Mouse (Mus musculus) forebrain, embryonic 15.5 days (tissue): ENCODE measurements around the gene Kirrel3. TPM values are rescaled to one million over a fixed set of nuclear protein-coding genes. Genes with fewer than 3 reads are reported as not detected.

Experiments used
- ATAC-seq: fragments of 200-750 bp; cut with Nextera tagmentation; replicated peaks from 2 replicates; pipeline ENCODE4 v1.8.0; 2017; ENCODE audit warnings: mild to moderate bottlenecking, moderate TSS enrichment, moderate library complexity
- H3K27ac ChIP-seq: fragments of 300-500 bp; sonication (generic); replicated peaks from 2 replicates; pipeline ENCODE4 v1.5.1; 2015; ENCODE audit warnings: mild to moderate bottlenecking, inconsistent platforms
- H3K27me3 ChIP-seq: fragments of 300-500 bp; sonication (generic); 2 replicates; pipeline ENCODE4 v1.6.1; 2015; ENCODE audit warnings: inconsistent platforms
- H3K36me3 ChIP-seq: fragments of 300-500 bp; sonication (generic); 2 replicates; pipeline ENCODE4 v1.6.1; 2015; ENCODE audit warnings: mild to moderate bottlenecking, inconsistent platforms
- H3K4me1 ChIP-seq: fragments of 300-500 bp; sonication (generic); 2 replicates; pipeline ENCODE4 v1.6.1; 2015; ENCODE audit warnings: inconsistent platforms
- H3K4me2 ChIP-seq: fragments of 300-500 bp; sonication (generic); replicated peaks from 2 replicates; pipeline ENCODE4 v1.6.1; 2015; ENCODE audit warnings: mild to moderate bottlenecking, inconsistent platforms
- H3K4me3 ChIP-seq: fragments of 300-500 bp; sonication (generic); 2 replicates; pipeline ENCODE4 v1.5.1; 2015; ENCODE audit warnings: mild to moderate bottlenecking, inconsistent platforms
- H3K9ac ChIP-seq: fragments of 300-500 bp; sonication (generic); replicated peaks from 2 replicates; pipeline ENCODE4 v1.6.1; 2015; ENCODE audit warnings: mild to moderate bottlenecking, inconsistent platforms
- H3K9me3 ChIP-seq: fragments of 300-500 bp; sonication (generic); 2 replicates; pipeline ENCODE4 v1.6.1; 2016; ENCODE audit warnings: inconsistent platforms
- WGBS: fragments of 180-500 bp; shearing (Covaris S2); methylation state at CpG from one replicate; pipeline ENCODE4 v1.1.7; 2015; ENCODE audit warnings: mixed read lengths; 5-methylcytosine and 5-hydroxymethylcytosine counted together
- polyA plus RNA-seq: library from polyadenylated mRNA; unstranded; fragments of >200 nt; fragmentation: Nextera tagmentation; extraction: Ambion mirVana; gene quantifications from 2 replicates; pipeline ENCODE4 v1.2.1, GENCODE M21; 2015

Kirrel3 gene
- polyA plus RNA-seq, 1 experiment from 2014 or later, result 48.1 TPM

DNA sequence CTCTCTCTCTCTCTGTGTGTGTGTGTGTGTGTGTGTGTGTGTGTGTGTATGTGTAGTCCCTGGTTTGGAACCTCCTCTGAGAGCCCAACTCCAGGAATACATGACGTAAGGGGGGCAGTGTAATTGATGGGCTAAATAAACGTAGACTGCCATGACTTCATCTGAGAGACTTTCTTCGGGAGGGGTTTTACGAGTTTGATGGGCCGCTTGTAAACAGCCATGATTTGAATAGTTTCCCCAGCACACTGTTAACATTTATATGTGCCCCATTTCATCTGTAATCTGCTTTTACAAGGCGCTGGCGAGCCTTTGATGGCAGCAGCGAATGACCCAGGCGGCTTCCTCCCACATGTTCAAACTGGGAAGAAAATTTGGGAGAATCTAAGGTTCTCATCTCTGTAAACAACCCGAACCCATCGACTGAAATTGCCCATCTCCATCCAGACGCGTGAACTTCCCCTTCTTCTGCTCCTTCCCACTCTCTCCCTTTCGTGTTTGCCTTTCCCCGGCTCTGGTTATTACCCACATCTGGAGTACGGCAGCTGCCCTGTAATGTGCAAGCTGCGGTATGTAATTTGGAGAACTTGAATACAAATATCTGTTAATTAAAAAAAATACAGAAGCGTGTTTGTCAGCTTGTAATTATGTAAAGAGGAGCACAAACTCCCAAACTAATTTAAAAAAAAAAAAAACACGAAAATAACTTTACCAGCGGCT lies 34.7 kb downstream of the Kirrel3 start:
- no peak for ATAC-seq
- Histone ChIP-seq H3K27me3 (no peaks in the 10 kb centered on the region), H3K4me1 (no peaks in the 10 kb centered on the region), H3K36me3 (no peaks in the 10 kb centered on the region), H3K9me3 (no peaks in the 10 kb centered on the region), H3K9ac (no peak overlapping the region), H3K4me3 (no peak overlapping the region), H3K27ac (no peak overlapping the region), H3K4me2 (no peak overlapping the region)
- 74% methylated on average over 20 of the region's 20 CpGs for WGBS

DNA sequence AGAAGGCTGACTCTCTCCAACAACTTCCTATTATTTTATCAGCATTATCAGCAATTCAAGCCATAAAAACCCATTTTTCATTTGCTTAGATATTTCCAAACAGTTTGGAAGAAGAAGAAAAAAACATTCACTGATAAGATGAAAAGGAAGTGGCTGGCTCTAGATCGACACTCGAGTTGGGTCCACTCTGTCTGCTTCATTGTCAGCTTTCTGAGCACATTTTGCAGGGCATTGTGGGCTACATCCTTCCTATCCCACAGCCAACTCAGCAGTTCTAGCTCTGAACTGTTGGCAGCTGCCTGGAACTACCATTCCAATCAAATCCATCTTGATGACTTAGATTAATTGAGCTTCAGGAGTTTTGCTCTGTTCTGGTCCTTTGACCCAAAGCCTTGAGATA lies 40.0 kb downstream of the Kirrel3 start:
- no peak overlapping the region for H3K4me3 ChIP-seq
- WGBS, result 83% methylated on average over 2 of the region's 2 CpGs
- no peaks in the 10 kb centered on the region for H3K36me3 ChIP-seq
- H3K4me1 ChIP-seq, result no peaks in the 10 kb centered on the region
- no peak overlapping the region for H3K27ac ChIP-seq
- no peak overlapping the region for H3K9ac ChIP-seq
- no peak for ATAC-seq
- H3K9me3 ChIP-seq, result no peaks in the 10 kb centered on the region
- H3K4me2 ChIP-seq, result no peak overlapping the region
- H3K27me3 ChIP-seq, result no peaks in the 10 kb centered on the region

GRCm38 (mm10) chr9:34538591-34539335 lies 53.1 kb downstream of the Kirrel3 start:
- Histone ChIP-seq H3K9ac (no peak overlapping the region), H3K4me1 (no peaks in the 10 kb centered on the region), H3K27ac (no peak overlapping the region), H3K4me2 (no peak overlapping the region), H3K4me3 (no peak overlapping the region), H3K36me3 (no peaks in the 10 kb centered on the region), H3K9me3 (no peaks in the 10 kb centered on the region), H3K27me3 (no peaks in the 10 kb centered on the region)
- ATAC-seq, result no peak
- 71% methylated on average over 7 of the region's 7 CpGs for WGBS

DNA sequence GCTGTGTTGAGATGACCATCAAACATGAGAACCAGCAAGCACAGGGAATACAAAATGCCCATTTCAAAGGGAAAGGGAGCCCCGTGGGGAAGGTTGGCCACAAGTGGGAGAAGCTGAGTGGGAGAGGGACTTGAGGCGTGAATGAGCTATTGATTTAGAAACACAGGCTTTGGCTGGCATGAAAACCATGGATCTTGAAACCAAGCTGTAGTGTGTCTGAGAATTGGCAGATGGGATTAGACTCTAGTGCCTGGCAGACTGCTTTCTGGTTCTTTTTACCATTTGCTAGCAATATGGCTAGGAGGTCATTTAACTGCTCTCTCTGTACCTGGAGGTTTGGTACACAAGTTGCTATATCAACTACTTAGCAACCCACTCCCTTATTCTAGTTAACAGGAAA lies 56.2 kb downstream of the Kirrel3 start:
- WGBS, result 39% methylated on average over 2 of the region's 2 CpGs
- ATAC-seq, result no peak
- Histone ChIP-seq H3K9ac (no peak overlapping the region), H3K4me1 (no peaks in the 10 kb centered on the region), H3K4me3 (no peak overlapping the region), H3K9me3 (no peaks in the 10 kb centered on the region), H3K27ac (no peak overlapping the region), H3K27me3 (no peaks in the 10 kb centered on the region), H3K4me2 (no peak overlapping the region), H3K36me3 (no peaks in the 10 kb centered on the region)

- no peak overlapping the region for H3K4me2 ChIP-seq
- H3K27ac ChIP-seq, result no peak overlapping the region
- H3K4me3 ChIP-seq, result no peak overlapping the region
- WGBS, result 29% methylated on average over 2 of the region's 2 CpGs
- H3K27me3 ChIP-seq, result no peaks in the 10 kb centered on the region
- ATAC-seq, result no peak
- H3K9ac ChIP-seq, result no peak overlapping the region
- H3K4me1 ChIP-seq, result peaks cover 30% of the 10 kb centered on the region
- H3K36me3 ChIP-seq, result no peaks in the 10 kb centered on the region
- H3K9me3 ChIP-seq, result no peaks in the 10 kb centered on the region
Observed at GRCm38 (mm10) chr9:34555699-34556098, 70.0 kb downstream of the Kirrel3 start.

DNA sequence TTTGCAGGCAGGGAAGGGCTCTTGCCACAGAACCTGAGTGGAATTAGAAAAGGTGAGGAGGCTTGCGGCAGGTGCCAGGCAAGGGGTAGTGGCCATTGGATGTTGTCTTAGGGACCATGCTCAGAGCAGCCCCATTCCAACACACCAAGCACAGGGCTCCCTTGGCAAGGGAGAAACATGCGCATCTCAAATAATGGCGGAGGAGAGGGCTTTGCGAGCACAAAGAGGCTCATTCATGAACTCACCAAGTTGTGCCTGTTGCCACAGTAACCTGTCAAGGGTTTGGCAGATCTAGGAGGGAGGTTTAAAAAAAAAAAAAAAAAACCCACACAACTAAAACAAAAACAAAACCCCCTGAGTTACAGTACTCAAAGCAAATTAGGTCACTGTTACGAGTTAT lies 72.2 kb downstream of the Kirrel3 start:
- H3K4me1 ChIP-seq, result peaks cover 30% of the 10 kb centered on the region
- peak; percentile 90 for ATAC-seq
- peak overlapping the region; percentile 28 for H3K4me2 ChIP-seq

GRCm38 (mm10) chr9:34558291-34558899 lies 72.7 kb downstream of the Kirrel3 start:
- Histone ChIP-seq H3K4me3 (no peak overlapping the region), H3K9ac (no peak overlapping the region), H3K27ac (peak overlapping the region; percentile 75), H3K9me3 (no peaks in the 10 kb centered on the region), H3K4me2 (peak overlapping the region; percentile 28), H3K27me3 (no peaks in the 10 kb centered on the region), H3K4me1 (peaks cover 30% of the 10 kb centered on the region), H3K36me3 (no peaks in the 10 kb centered on the region)
- WGBS, result 4% methylated on average over 8 of the region's 8 CpGs
- peak; percentile 83 for ATAC-seq

More for the DNA sequence above, 72.2 kb downstream of the Kirrel3 start:
- Histone ChIP-seq H3K27ac (peak overlapping the region; percentile 75), H3K9ac (no peak overlapping the region), H3K9me3 (no peaks in the 10 kb centered on the region), H3K4me3 (no peak overlapping the region), H3K36me3 (no peaks in the 10 kb centered on the region), H3K27me3 (no peaks in the 10 kb centered on the region)
- 8% methylated on average over 5 of the region's 5 CpGs for WGBS

DNA sequence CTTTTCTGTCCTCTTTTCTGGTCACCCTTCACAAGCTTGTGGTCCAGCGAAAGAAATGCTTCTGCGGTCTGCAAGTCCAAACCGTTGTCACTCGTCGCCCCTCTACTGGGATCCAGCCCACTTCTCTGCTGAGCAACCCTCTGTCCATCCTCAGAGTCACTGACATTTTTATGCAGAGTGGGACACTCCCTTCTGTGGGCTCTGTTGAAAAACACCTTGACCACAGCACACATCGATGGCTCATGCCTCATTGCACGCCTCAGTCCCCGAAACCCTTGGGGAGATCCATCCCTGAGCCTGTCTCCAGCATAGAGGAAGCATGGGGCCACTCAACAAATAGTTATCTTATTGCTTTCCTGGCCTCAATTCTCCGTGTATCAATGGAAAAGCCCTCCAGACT lies 73.4 kb downstream of the Kirrel3 start:
- no peaks in the 10 kb centered on the region for H3K9me3 ChIP-seq
- no peak overlapping the region for H3K4me3 ChIP-seq
- WGBS, result 88% methylated on average over 9 of the region's 9 CpGs
- no peak overlapping the region for H3K9ac ChIP-seq
- peaks cover 30% of the 10 kb centered on the region for H3K4me1 ChIP-seq
- H3K4me2 ChIP-seq, result no peak overlapping the region
- peak overlapping the region; percentile 75 for H3K27ac ChIP-seq
- no peaks in the 10 kb centered on the region for H3K27me3 ChIP-seq
- H3K36me3 ChIP-seq, result no peaks in the 10 kb centered on the region
- no peak for ATAC-seq

DNA sequence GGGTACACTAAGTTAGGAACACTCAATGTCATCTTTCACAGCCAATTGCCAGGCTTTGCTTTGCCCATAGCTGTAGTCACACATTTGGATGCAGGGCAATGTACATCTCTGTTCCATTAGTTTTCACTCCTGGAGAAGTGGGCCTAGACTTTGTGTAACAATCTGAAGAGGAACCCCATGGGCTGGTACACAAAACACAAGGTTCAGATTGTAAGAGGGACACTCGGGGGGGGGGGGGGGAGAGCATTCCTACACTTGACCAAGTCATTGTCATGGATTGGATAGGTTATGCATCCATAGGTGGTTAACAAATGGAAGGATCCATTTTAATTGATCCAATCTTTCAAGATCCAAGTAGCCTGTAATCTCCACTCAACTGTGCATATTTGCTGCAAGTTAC lies 75.6 kb downstream of the Kirrel3 start:
- Histone ChIP-seq H3K9ac (no peak overlapping the region), H3K4me1 (peaks cover 30% of the 10 kb centered on the region), H3K27ac (no peak overlapping the region), H3K27me3 (no peaks in the 10 kb centered on the region), H3K36me3 (no peaks in the 10 kb centered on the region), H3K4me2 (no peak overlapping the region), H3K4me3 (no peak overlapping the region), H3K9me3 (no peaks in the 10 kb centered on the region)
- WGBS, result 60% methylated on average over 1 of the region's 1 CpGs
- no peak for ATAC-seq

DNA sequence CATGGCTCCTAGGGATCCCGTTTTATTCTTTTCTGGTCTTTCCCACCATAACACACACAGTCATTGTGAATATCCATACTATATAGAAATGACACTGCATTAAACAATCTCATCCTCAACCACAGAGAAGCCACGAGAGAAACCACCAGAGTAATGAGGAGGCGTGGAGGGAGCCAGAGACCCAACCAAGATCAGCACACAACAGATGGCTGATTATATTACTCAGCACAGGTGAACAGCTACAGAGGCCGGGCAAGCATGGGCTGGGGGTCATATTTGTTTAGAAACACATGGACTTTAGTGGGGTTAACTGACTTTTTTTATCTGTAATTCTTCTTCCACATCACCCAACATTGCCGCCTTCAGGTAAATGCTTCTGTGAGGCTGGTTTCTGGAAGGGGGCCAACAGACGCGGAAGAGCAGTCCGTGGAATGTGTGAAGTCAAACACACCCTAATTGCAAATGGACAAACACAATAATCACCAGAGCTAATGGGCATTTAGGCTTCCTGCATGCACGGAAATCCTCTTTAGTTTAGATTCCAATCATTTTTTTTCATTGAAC lies 76.8 kb downstream of the Kirrel3 start:
- no peak overlapping the region for H3K27ac ChIP-seq
- H3K4me1 ChIP-seq, result peaks cover 24% of the 10 kb centered on the region
- no peaks in the 10 kb centered on the region for H3K36me3 ChIP-seq
- no peak overlapping the region for H3K4me2 ChIP-seq
- WGBS, result 63% methylated on average over 9 of the region's 9 CpGs
- no peak overlapping the region for H3K4me3 ChIP-seq
- no peak overlapping the region for H3K9ac ChIP-seq
- H3K9me3 ChIP-seq, result no peaks in the 10 kb centered on the region
- H3K27me3 ChIP-seq, result no peaks in the 10 kb centered on the region
- ATAC-seq, result no peak

DNA sequence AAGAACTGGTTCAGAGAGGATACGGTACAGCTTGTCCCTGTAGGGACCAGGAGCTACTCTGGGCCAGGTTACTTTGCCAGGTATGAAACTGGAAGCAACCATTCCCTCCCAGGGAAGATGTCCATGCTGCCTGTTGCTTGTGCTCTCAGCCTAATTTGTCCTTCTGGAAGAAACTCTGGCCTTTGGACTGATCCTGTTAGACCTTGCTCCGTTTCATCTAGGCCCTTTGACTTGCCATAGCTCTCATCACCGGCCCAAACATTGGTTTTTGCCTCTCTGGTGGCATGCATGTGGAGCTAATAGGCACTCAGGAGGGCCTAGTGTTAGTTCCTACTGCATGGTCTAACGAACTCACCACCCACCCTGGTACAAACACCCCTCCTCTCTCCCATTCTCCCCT lies 88.2 kb downstream of the Kirrel3 start:
- WGBS, result 75% methylated on average over 4 of the region's 4 CpGs
- no peak overlapping the region for H3K4me2 ChIP-seq

GRCm38 (mm10) chr9:34574611-34575010 lies 88.9 kb downstream of the Kirrel3 start:
- Histone ChIP-seq H3K36me3 (no peaks in the 10 kb centered on the region), H3K4me2 (no peak overlapping the region), H3K27me3 (no peaks in the 10 kb centered on the region), H3K4me1 (peaks cover 4% of the 10 kb centered on the region; the same call in 1 of the 2 replicates), H3K9me3 (no peaks in the 10 kb centered on the region), H3K27ac (no peak overlapping the region), H3K9ac (no peak overlapping the region), H3K4me3 (no peak overlapping the region)
- no peak for ATAC-seq
- 82% methylated on average over 6 of the region's 6 CpGs for WGBS

More for the DNA sequence above, 88.2 kb downstream of the Kirrel3 start:
- Histone ChIP-seq H3K4me1 (no peaks in the 10 kb centered on the region), H3K36me3 (no peaks in the 10 kb centered on the region), H3K27ac (no peak overlapping the region), H3K9ac (no peak overlapping the region), H3K27me3 (no peaks in the 10 kb centered on the region), H3K9me3 (no peaks in the 10 kb centered on the region), H3K4me3 (no peak overlapping the region)
- no peak for ATAC-seq
